Mouse (Mus musculus) limb, embryonic 12.5 days (tissue): Measurements from ENCODE around the gene 2700097O09Rik. TPM values are rescaled to one million over a fixed set of nuclear protein-coding genes. Genes with fewer than 3 reads are reported as not detected.

Experiments used
- ATAC-seq: fragments of 200-750 bp; cut with Nextera tagmentation; 2 replicates; pipeline ENCODE4 v1.8.0; 2017; ENCODE audit warnings: low read depth, moderate TSS enrichment; ENCODE audit not compliant: insufficient number of reproducible peaks, insufficient read depth, low FRiP score, low TSS enrichment
- H3K27ac ChIP-seq: fragments of 300-500 bp; sonication (generic); 2 replicates; pipeline ENCODE4 v1.5.1; 2016; ENCODE audit warnings: mild to moderate bottlenecking, moderate library complexity
- H3K27me3 ChIP-seq: fragments of 300-500 bp; sonication (generic); 2 replicates; pipeline ENCODE4 v1.6.1; 2016; ENCODE audit warnings: mild to moderate bottlenecking, moderate library complexity
- H3K36me3 ChIP-seq: fragments of 300-500 bp; sonication (generic); 2 replicates; pipeline ENCODE4 v1.6.1; 2016; ENCODE audit warnings: mild to moderate bottlenecking, moderate library complexity
- H3K4me1 ChIP-seq: fragments of 300-500 bp; sonication (generic); replicated peaks from 2 replicates; pipeline ENCODE4 v1.6.1; 2016
- H3K4me2 ChIP-seq: fragments of 300-500 bp; sonication (generic); 2 replicates; pipeline ENCODE4 v1.6.1; 2016; ENCODE audit warnings: mild to moderate bottlenecking, moderate library complexity
- H3K4me3 ChIP-seq: fragments of 300-500 bp; sonication (generic); replicated peaks from 2 replicates; pipeline ENCODE4 v1.5.1; 2016; ENCODE audit warnings: mild to moderate bottlenecking
- H3K9ac ChIP-seq: fragments of 300-500 bp; sonication (generic); replicated peaks from 2 replicates; pipeline ENCODE4 v1.6.1; 2016; ENCODE audit warnings: mild to moderate bottlenecking, moderate library complexity
- H3K9me3 ChIP-seq: fragments of 300-500 bp; sonication (generic); 2 replicates; pipeline ENCODE4 v1.6.1; 2016; ENCODE audit warnings: mild to moderate bottlenecking, moderate library complexity
- WGBS: fragments of 180-500 bp; shearing (Covaris S2); methylation state at CpG from one replicate; pipeline ENCODE4 v1.1.7; 2016; 5-methylcytosine and 5-hydroxymethylcytosine counted together
- polyA plus RNA-seq: library from polyadenylated mRNA; unstranded; fragments of >200 nt; fragmentation: Nextera tagmentation; extraction: Ambion mirVana; gene quantifications from 2 replicates; pipeline ENCODE4 v1.2.1, GENCODE M21; 2016

The 2700097O09Rik gene
- polyA plus RNA-seq, 1 experiment from 2014 or later, result 45.6 TPM

GRCm38 (mm10) chr12:55061006-55061405 lies 18.9 kb downstream of the 2700097O09Rik start:
- H3K9me3 ChIP-seq, result no peaks in the 10 kb centered on the region
- 76% methylated on average over 10 of the region's 10 CpGs for WGBS
- H3K9ac ChIP-seq, result no peak overlapping the region
- no peak for ATAC-seq
- no peaks in the 10 kb centered on the region for H3K27me3 ChIP-seq
- no peak overlapping the region for H3K4me2 ChIP-seq
- H3K27ac ChIP-seq, result no peak overlapping the region
- no peaks in the 10 kb centered on the region for H3K4me1 ChIP-seq
- peaks cover 44% of the 10 kb centered on the region; the same call in 1 of the 2 replicates for H3K36me3 ChIP-seq
- no peak overlapping the region for H3K4me3 ChIP-seq

- Histone ChIP-seq H3K36me3 (peaks cover 44% of the 10 kb centered on the region; the same call in 1 of the 2 replicates), H3K4me3 (no peak overlapping the region), H3K4me2 (no peak overlapping the region), H3K27ac (no peak overlapping the region), H3K4me1 (no peaks in the 10 kb centered on the region), H3K27me3 (no peaks in the 10 kb centered on the region), H3K9ac (no peak overlapping the region), H3K9me3 (no peaks in the 10 kb centered on the region)
- WGBS, result 83% methylated on average over 6 of the region's 6 CpGs
- no peak for ATAC-seq
These were observed 19.6 kb downstream of the 2700097O09Rik start for GRCm38 (mm10) chr12:55060212-55060898.

- ATAC-seq, result no peak
- Histone ChIP-seq H3K4me2 (no peak overlapping the region), H3K36me3 (peaks cover 47% of the 10 kb centered on the region; the same call in 1 of the 2 replicates), H3K27ac (no peak overlapping the region), H3K9ac (no peak overlapping the region), H3K4me1 (no peaks in the 10 kb centered on the region), H3K4me3 (no peak overlapping the region), H3K9me3 (no peaks in the 10 kb centered on the region), H3K27me3 (no peaks in the 10 kb centered on the region)
- WGBS, result 79% methylated on average over 3 of the region's 3 CpGs
These were observed 20.1 kb downstream of the 2700097O09Rik start for GRCm38 (mm10) chr12:55059812-55060211.

DNA sequence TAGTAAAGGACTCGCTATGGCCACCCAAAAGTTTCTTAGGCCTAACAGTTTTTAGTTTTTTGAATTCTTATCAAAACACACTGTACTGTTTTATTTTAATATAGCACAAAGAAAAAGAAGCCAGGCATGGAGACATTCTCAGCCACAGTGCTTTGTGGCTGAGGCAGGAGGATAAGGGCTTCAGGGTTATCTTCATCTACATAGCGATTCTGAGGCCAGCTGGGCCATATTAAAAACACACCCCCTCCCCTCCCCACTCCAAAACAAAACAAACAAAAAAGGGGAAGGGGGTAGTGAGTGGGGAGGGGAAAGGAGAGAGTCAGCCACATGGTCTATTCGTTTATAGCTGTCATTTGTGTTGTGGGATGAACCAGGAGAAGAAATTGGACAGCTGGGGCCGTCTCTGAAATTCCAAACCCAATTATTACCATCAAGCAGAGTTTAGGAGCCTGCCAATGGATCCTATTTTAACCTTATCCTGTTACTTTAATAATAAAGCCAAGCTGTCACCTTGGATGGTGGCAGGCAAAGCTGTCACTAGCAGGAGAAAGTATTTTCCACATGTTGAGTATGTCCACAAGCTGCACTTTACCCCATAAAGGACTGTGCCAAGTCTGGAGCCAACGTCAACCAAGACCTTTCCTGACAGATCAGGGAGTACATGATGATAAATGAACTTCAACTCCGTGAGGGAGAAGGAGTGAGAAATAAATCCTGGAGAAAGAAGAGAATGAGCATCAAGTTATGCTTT lies 20.9 kb downstream of the 2700097O09Rik start:
- Histone ChIP-seq H3K4me1 (no peaks in the 10 kb centered on the region), H3K4me3 (no peak overlapping the region), H3K9ac (no peak overlapping the region), H3K9me3 (no peaks in the 10 kb centered on the region), H3K36me3 (peaks cover 48% of the 10 kb centered on the region; the same call in 1 of the 2 replicates), H3K27me3 (no peaks in the 10 kb centered on the region), H3K4me2 (no peak overlapping the region), H3K27ac (no peak overlapping the region)
- no peak for ATAC-seq
- 67% methylated on average over 6 of the region's 6 CpGs for WGBS

DNA sequence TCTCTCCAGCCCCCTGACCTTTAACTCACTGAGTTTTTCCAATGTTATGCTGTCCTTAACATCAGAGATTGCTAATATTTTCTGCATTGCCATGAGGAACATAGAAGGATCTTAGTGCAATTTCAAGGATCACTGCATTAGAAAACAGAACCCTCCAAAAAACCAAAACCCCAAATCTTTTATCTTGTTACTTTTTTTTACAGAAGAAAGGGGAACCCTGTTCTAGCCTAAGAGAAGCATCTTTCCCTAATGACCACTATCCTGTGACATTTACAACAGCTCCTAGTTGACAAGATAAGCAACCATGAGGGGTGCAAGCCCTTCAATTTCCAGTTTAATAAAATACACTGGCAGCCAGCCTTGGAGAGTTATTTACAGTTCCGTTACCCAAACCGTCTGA lies 23.2 kb downstream of the 2700097O09Rik start:
- H3K27ac ChIP-seq, result no peak overlapping the region
- H3K36me3 ChIP-seq, result peaks cover 48% of the 10 kb centered on the region; the same call in 1 of the 2 replicates
- H3K9ac ChIP-seq, result no peak overlapping the region
- no peak overlapping the region for H3K4me2 ChIP-seq
- no peaks in the 10 kb centered on the region for H3K4me1 ChIP-seq
- H3K9me3 ChIP-seq, result no peaks in the 10 kb centered on the region
- ATAC-seq, result no peak
- no peak overlapping the region for H3K4me3 ChIP-seq
- 68% methylated on average over 2 of the region's 2 CpGs for WGBS
- no peaks in the 10 kb centered on the region for H3K27me3 ChIP-seq

GRCm38 (mm10) chr12:55054551-55055241 lies 25.2 kb downstream of the 2700097O09Rik start:
- no peaks in the 10 kb centered on the region for H3K4me1 ChIP-seq
- no peak overlapping the region for H3K4me2 ChIP-seq
- peaks cover 31% of the 10 kb centered on the region; the same call in 1 of the 2 replicates for H3K36me3 ChIP-seq
- H3K9me3 ChIP-seq, result no peaks in the 10 kb centered on the region
- H3K9ac ChIP-seq, result no peak overlapping the region
- no peak for ATAC-seq
- no peak overlapping the region for H3K27ac ChIP-seq
- H3K4me3 ChIP-seq, result no peak overlapping the region
- H3K27me3 ChIP-seq, result no peaks in the 10 kb centered on the region
- WGBS, result 77% methylated on average over 2 of the region's 2 CpGs

DNA sequence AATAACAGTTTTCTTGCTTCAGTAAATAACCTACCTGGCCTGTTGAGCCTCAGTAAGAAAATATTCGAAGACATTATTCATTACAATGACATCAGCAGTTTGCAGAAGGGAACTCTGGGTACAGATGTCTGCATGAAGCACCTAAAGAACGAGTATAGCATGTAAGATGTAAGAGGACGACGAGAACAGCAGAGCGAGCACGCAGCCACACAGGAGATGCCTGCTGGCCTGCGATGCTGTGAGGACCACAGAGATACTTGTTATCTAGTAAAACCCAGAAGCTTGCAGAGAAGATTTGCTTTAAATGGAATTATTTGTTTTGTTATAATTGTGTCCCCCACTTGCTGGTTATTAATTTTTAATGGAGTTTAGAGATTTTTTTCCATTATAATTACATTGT lies 26.6 kb downstream of the 2700097O09Rik start:
- peaks cover 24% of the 10 kb centered on the region; the same call in 1 of the 2 replicates for H3K36me3 ChIP-seq
- whole genome bisulfite sequencing, result 89% methylated on average over 7 of the region's 7 CpGs
- no peak for ATAC-seq
- no peak overlapping the region for H3K4me2 ChIP-seq
- no peak overlapping the region for H3K27ac ChIP-seq
- no peaks in the 10 kb centered on the region for H3K27me3 ChIP-seq
- no peaks in the 10 kb centered on the region for H3K9me3 ChIP-seq
- no peaks in the 10 kb centered on the region for H3K4me1 ChIP-seq
- no peak overlapping the region for H3K4me3 ChIP-seq
- no peak overlapping the region for H3K9ac ChIP-seq

GRCm38 (mm10) chr12:55051210-55052173 lies 28.4 kb downstream of the 2700097O09Rik start:
- H3K4me2 ChIP-seq, result no peak overlapping the region
- H3K27ac ChIP-seq, result no peak overlapping the region
- no peaks in the 10 kb centered on the region for H3K27me3 ChIP-seq
- H3K9ac ChIP-seq, result no peak overlapping the region
- H3K36me3 ChIP-seq, result peaks cover 23% of the 10 kb centered on the region
- no peak overlapping the region for H3K4me3 ChIP-seq
- no peak for ATAC-seq
- no peaks in the 10 kb centered on the region for H3K9me3 ChIP-seq
- 94% methylated on average over 8 of the region's 8 CpGs for WGBS
- no peaks in the 10 kb centered on the region for H3K4me1 ChIP-seq

- Histone ChIP-seq H3K4me2 (no peak overlapping the region), H3K4me3 (no peak overlapping the region), H3K36me3 (peaks cover 21% of the 10 kb centered on the region), H3K27me3 (no peaks in the 10 kb centered on the region), H3K27ac (no peak overlapping the region), H3K9me3 (no peaks in the 10 kb centered on the region), H3K9ac (no peak overlapping the region), H3K4me1 (no peaks in the 10 kb centered on the region)
- ATAC-seq, result no peak
- WGBS, result 94% methylated on average over 8 of the region's 8 CpGs
These were observed 30.1 kb downstream of the 2700097O09Rik start for GRCm38 (mm10) chr12:55049731-55050353.

DNA sequence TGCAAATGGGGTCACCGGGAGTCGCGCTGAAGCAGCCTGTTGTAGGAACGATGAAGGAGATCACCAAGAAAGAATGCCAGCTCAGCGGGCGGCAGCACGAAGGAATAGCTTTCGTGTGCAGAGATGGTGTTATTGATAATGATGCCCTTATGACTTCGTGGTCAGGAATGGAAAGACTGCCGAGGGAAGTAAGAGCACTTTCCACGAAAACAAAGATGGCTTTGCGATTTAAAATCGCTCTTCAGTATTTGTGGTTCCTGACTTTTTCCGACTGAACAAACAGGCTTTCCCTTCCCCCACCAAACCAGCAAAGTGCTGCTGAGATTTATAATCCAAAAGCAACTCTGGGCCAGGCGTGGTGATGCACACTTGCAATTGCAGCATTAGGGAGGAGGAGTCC lies 38.9 kb downstream of the 2700097O09Rik start:
- WGBS, result 76% methylated on average over 15 of the region's 15 CpGs

More for the DNA sequence above, 38.9 kb downstream of the 2700097O09Rik start:
- H3K4me2 ChIP-seq, result no peak overlapping the region
- H3K4me1 ChIP-seq, result no peaks in the 10 kb centered on the region
- H3K9me3 ChIP-seq, result no peaks in the 10 kb centered on the region
- no peak overlapping the region for H3K4me3 ChIP-seq
- H3K27me3 ChIP-seq, result no peaks in the 10 kb centered on the region
- no peak overlapping the region; the same call in 1 of the 2 replicates for H3K27ac ChIP-seq
- H3K36me3 ChIP-seq, result peaks cover 12% of the 10 kb centered on the region
- no peak overlapping the region for H3K9ac ChIP-seq
- no peak for ATAC-seq
